Mouse (Mus musculus): Measurements from ENCODE around the gene Zpr1.

The Zpr1 gene

GRCm38 (mm10) chr9:46272677-46273454, at the start of gene Zpr1:
TSS of gene Zpr1 (plus strand) at chr9:46273064.
- in situ Hi-C loops (cut with MboI, MseI) = no loop called here

GRCm38 (mm10) chr9:46223090-46223489, 49.8 kb upstream of the Zpr1 start:
- in situ Hi-C loops (cut with MboI, MseI) = no loop called here

DNA sequence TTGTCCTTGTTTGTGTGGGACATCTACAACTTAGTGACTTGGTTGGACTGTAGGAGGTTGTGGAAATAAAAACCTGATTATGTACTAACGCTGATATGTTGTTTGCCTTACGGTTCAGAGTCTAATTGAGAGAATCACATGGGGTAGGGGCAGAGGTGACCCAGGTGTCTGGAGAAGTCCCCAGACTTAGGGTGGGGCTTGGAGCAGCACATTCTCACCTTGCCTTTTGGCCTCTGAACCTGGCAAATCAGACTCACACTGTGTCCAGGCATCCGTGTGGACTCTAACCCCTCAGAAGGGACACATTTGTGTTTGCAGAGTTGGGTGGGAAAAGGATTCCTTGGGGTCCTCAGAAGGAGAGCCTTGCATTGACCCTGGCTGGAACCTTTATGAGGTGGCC, 48.8 kb upstream of the Zpr1 start:
- in situ Hi-C loops (cut with MboI, MseI) = no loop called here

DNA sequence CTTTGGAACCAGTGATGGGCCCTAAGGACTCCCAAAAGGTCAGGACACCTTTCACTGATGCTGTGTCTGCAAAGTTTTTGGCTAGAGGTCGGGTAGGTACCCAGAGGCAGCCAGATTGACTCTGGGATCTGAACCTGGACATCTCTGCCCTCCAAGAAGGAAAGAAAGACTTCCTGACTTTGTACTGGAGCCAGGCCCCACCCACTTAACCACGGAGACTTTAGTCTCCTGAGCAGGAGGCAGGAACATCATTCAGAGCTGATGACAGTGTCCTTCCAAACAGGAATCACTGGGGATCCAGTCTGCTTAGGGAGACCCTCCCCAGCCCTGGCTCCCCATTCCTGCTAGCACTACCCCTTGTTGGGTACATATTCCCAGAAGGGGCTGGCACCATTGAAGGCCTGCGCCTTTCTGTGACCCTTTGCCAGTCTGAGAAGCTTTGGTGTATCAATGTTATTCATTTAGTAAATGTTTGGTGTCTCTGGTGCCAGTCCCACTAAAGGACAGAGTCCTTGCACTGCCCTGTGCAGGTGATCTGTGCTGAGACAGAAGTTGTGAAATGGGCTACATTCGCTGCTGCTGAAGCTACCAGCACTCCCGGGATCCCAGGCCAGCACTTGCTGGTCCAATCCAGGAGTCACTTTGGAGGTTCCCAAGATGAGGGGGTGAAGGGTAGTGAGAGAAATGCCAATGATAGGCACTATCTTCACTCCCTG, 47.8 kb upstream of the Zpr1 start:
- in situ Hi-C loops (cut with MboI, MseI) = no loop called here

- in situ Hi-C loops (cut with MboI, MseI) = no loop called here
Observed at GRCm38 (mm10) chr9:46227064-46227614, 45.7 kb upstream of the Zpr1 start.

DNA sequence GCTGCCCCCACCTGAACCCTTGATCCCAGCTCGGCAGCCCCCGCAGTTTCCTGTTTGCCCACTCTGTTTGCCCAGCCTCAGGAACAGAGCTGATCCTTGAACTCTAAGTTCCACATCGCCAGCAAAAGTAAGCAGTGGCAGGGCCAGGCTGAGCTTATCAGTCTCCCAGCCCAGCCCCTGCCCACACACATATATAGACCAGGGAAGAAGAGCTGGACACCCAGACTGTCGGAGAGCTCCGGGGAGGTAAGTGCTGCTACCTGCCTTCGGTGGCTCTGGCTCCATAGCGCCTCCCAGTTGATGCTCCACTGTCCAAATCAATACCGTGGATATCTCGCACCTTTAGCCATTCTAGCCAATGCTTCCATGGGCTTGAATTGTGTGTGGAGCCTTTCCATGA, 44.4 kb upstream of the Zpr1 start, which contains the start of gene Apoa1:
TSS of gene Apoa1 (plus strand) at position 90 of the 400 bp plus-strand sequence.
- in situ Hi-C loops (cut with MboI, MseI) = no loop called here

- in situ Hi-C loops (cut with MboI, MseI) = no loop called here
Observed at GRCm38 (mm10) chr9:46229573-46230449, 43.1 kb upstream of the Zpr1 start.

- in situ Hi-C loops (cut with MboI, MseI) = no loop called here
Observed at GRCm38 (mm10) chr9:46230450-46230975, 42.4 kb upstream of the Zpr1 start.

DNA sequence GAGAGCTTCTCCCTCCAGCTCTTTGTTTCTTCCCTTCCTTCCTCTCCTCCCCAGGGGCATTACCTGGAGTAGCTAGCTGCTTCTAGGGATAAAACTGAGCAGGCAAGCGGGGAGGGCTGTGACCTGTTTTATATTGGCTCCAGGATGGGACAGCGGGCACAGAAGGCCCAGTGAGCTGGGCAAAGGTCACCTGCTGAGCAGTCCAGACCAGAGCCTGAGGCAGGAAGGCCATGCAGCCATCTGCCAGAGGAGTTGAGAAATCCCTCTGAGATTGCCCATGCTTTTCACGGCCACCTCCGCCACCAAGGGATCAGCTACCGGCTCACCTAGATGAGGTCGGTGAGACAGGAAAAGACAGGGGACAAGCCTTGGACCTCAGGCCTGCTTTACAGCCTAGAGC, 37.7 kb upstream of the Zpr1 start:
- in situ Hi-C loops (cut with MboI, MseI) = no loop called here

DNA sequence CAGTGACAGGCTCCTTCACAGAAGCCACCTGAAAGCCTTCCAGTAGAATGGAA, 37.4 kb upstream of the Zpr1 start, which contains the start of gene Apoc3:
TSS of gene Apoc3 (minus strand) at position 41 of the 53 bp plus-strand sequence.
- in situ Hi-C loops (cut with MboI, MseI) = no loop called here

GRCm38 (mm10) chr9:46235649-46236048, 37.2 kb upstream of the Zpr1 start:
- in situ Hi-C loops (cut with MboI, MseI) = no loop called here

- in situ Hi-C loops (cut with MboI, MseI) = no loop called here
Observed at GRCm38 (mm10) chr9:46238850-46239249, 34.0 kb upstream of the Zpr1 start.

DNA sequence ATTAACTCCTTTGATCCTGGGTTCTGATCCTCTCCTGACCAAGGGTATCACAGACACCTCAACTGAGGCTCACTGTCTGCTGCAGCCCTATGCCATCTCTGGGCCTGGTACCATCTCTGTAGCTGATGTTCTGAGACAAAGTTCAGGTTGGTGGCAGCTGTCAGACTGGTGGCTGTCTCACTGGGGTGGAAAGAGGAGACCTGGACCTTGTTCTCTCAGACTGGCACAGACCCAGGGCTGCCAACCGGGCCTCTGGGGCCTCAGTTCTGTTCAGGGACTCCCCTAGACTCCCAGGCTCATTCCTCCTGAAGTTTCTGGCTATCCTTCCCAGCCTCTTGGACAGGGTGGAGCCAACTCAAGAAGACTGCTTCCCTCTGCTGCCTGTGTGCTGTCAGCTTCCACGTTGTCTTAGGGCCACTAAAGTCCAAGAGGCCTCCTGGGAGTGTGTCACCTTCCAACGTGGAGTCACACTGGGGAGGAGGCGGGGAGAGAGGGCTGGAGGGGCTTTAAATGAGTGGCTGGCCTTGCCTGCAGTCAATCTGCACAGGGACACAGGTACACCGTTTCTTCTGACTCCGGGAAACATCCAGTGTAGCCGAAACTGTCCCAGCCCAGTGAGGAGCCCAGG, 32.2 kb upstream of the Zpr1 start, which contains the start of gene Apoa4:
TSS of gene Apoa4 (plus strand) at position 171 of the 628 bp plus-strand sequence.
- in situ Hi-C loops (cut with MboI, MseI) = no loop called here

DNA sequence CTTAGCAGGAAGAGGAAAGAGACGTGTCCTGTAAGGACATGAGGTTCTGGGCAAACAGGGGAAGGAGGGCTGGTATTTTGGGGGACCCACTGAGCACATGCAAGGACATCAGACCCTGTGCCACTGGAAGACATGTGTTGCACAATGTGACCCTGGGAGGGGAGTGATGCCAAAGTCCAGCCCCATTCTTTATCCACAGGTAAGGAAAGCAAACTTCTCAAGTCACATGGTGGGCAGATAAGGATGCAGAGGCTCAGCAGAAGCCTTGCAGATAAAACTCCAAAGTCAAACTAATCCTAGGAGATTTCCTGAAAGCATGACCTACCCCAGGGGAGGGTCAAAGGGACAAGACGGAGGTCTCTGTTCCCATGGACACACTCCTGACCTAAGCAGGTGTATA, 31.0 kb upstream of the Zpr1 start:
- in situ Hi-C loops (cut with MboI, MseI) = no loop called here

GRCm38 (mm10) chr9:46243122-46243521, 29.7 kb upstream of the Zpr1 start:
- in situ Hi-C loops (cut with MboI, MseI) = no loop called here

DNA sequence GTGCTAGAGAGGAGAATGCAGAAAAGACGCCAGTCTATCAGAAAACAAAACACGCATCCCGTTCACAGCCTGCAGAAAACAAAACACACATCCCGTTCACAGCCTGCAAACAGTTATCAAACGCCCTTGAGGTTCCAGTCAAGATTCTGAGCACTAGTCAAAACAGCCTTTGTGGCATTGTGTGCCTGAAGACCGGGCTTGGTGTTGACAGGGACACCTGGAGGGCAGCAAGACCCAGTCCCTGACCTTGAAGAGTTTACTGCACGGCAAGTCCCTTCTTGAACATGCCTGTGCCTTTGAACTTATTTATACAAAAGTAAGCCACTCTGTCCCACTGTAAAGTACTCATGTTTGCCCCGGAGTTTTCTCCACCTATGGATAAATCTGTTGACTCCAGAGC, 29.3 kb upstream of the Zpr1 start:
- in situ Hi-C loops (cut with MboI, MseI) = no loop called here

- in situ Hi-C loops (cut with MboI, MseI) = no loop called here
Observed at GRCm38 (mm10) chr9:46246752-46247324, 26.0 kb upstream of the Zpr1 start.

GRCm38 (mm10) chr9:46256177-46256576, 16.7 kb upstream of the Zpr1 start:
- in situ Hi-C loops (cut with MboI, MseI) = no loop called here

DNA sequence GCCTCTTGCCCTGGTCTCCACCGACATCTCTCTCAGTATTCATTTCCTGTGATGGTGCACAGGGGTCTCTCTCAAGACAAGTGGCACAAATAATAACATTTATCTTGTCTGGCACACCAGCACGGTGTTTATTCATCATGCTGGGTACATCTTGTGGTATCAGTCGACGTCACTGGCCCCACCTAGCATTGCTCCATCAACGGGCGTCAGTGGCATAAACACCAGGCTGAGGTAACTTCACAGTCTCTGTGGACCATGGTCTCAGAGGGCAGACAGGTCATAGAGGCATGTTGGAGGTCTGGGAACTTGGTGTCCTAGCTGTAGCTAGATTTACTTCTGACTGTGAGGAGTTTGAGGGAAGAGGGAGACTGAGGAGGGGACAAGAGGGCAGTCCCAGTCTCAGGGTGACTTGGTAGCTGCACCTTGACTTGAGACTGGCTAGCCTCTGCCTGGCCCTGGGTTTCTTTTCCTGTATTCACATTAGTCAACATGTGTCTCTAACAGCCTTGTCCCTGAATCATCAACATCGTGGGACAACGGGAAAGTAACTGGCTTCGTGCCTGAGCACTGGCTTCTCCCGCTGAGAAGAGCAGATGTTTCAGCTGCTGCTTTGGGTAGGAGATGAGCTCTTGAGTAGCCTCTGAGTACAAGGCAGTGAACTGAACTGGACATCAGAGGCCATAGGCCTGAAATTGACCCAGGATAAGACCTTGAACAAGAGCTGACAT, 16.0 kb upstream of the Zpr1 start:
- in situ Hi-C loops (cut with MboI, MseI) = no loop called here

DNA sequence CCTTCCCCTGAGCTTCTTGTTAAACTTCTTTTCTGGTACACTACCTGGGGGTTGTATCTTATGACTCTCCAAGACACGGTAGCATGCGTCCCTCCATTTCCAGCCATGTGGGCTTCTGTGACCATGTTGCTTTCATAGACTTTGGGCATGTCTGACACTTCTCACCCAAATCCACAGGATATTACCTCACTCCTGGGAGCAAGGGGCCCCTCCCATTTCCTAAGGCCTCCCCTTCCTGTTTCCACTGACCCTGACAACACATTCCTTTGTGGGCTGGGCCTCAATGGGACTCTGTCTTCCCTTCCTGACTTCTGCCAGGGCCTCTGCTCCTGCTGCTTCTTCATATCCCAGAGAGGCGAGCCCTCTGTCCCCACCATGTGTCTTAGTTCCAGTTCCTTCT, 15.3 kb upstream of the Zpr1 start:
- in situ Hi-C loops (cut with MboI, MseI) = no loop called here

DNA sequence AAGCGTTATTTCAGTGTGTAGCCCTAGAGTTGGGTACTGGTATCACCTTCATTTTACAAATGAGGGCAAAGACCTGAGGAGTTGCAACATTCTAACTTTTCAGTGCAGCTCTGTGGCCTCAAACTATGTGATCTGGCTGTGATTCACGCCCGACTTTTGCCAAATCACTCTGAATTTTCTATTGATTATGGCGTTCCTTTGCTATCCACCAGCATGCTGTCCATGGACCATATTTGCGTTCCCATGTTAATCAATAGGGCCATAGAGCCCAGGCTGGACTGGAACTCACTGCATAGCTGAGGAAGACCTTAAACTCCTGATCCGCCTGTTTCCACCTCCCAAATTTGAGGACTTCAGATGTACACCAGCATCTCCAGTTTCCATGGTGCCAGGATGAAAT, 13.8 kb upstream of the Zpr1 start:
- in situ Hi-C loops (cut with MboI, MseI) = no loop called here

All from regulatory T cell (primary cell).